Mouse (Mus musculus) retina, postnatal 7 days (tissue): ENCODE measurements at regions not wholly inside any gene's neighbourhood (a gene's known extent, or its start where the extent isn't known, plus 50 kb on each side); places are given as distances from the start of the nearest gene placed in this dataset.

ENCODE experiments used
- DNase-seq: peaks from one replicate; pipeline ENCODE4 v3.0.0-alpha.2; 2012; ENCODE audit warnings: low read depth, low spot score

- DNase-seq: no peak
Measured at GRCm38 (mm10) chr11:26881635-26882034, 287.8 kb upstream of the Vrk2 start.
